8 mouse cellular contexts compared by ENCODE assay signal in the genomic region with DNA sequence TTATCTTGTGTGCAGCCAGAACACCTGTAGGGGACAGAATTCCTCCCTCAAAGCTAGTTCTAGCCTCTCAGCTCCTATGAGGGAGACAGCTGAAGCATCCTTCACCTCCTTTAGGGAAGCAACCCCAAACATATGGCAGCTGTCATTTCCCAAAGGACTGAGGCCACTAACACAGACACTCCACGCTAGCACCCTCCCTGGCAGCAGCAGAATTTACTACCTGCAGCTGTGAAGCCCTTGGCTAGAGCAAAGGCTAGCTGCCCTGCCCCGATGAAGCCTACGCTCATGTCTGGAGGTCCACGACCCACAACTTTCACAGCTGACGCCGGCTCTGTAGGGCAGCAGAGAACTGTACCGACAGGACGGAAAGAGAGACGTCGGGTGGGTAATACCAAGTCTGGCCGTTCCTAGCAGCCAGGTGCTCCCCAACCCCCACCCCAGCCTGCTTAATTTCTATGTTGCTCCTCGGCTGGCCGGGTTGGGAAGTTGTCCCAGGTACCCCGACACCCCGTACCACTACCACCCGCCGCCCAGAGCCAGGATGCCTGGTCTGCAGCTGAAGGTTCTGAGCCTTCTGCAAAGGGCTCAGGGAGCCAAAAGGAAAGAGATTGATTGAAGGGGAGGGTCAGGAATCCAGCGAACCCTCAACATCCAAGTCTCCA. TPM values are rescaled to one million over a fixed set of nuclear protein-coding genes. Genes with fewer than 3 reads are reported as not detected.
DNase-seq lines count a peak whose midpoint lies in the region; ATAC-seq and TF ChIP-seq lines count a peak whose summit lies in the region.

No protein-coding gene starts in this region.

- peak overlapping the region; percentile 55 for H3K4me3 ChIP-seq in kidney, embryonic 14.5 days (ENCODE audit: low read length)
- peak overlapping the region; percentile 46 for H3K4me3 ChIP-seq in forebrain, embryonic 14.5 days (ENCODE audit: low read depth, low read length)
- H3K4me3 ChIP-seq in liver, embryonic 14.5 days (ENCODE audit: insufficient read depth in 1 of 2, low read depth in 2 of 2, low read length in 2 of 2) = peak overlapping the region; percentile 60 to 66

- 1% methylated on average over 18 of the region's 18 CpGs for WGBS in kidney, embryonic 14.5 days
- 3% methylated on average over 18 of the region's 18 CpGs for WGBS in forebrain, embryonic 14.5 days
- 3% methylated on average over 18 of the region's 18 CpGs for WGBS in liver, embryonic 14.5 days (ENCODE audit: insufficient replicate concordance)

- peak overlapping the region; percentile 95 for H3K4me2 ChIP-seq in kidney, embryonic 14.5 days (replicated peaks; ENCODE audit: low read depth, low read length)
- peak overlapping the region; percentile 83 for H3K4me2 ChIP-seq in forebrain, embryonic 14.5 days (ENCODE audit: low read length)
- peak overlapping the region; percentile 97 for H3K4me2 ChIP-seq in liver, embryonic 14.5 days (ENCODE audit: low read depth)

- TF ChIP-seq EP300 in liver, embryonic 14.5 days (IDR thresholded peaks at IDR 0.05; ENCODE audit: low read depth) = no peak

- no peaks in the 10 kb centered on the region for H3K36me3 ChIP-seq in kidney, embryonic 14.5 days (ENCODE audit: control insufficient read depth, insufficient read depth, low read length)
- no peaks in the 10 kb centered on the region for H3K36me3 ChIP-seq in forebrain, embryonic 14.5 days (ENCODE audit: control insufficient read depth, insufficient read depth, low read length)
- no peaks in the 10 kb centered on the region for H3K36me3 ChIP-seq in liver, embryonic 14.5 days (replicated peaks; ENCODE audit: control insufficient read depth, insufficient read depth, low read depth)

- H3K9ac ChIP-seq in kidney, embryonic 14.5 days (ENCODE audit: low read depth, low read length) = peak overlapping the region; percentile 68
- H3K9ac ChIP-seq in forebrain, embryonic 14.5 days (ENCODE audit: low read length) = peak overlapping the region; percentile 66
- peak overlapping the region; percentile 58 for H3K9ac ChIP-seq in liver, embryonic 14.5 days (replicated peaks)

- no peak for DNase-seq in kidney, adult 9 months
- peak; percentile 35 for DNase-seq in MN1 (ENCODE audit: low spot score)
- no peak for DNase-seq in forebrain, embryonic 14.5 days (ENCODE audit: low spot score)
- no peak for DNase-seq in liver, embryonic 14.5 days (ENCODE audit: low read depth in 3 of 3, low spot score in 3 of 3)
- DNase-seq in testis, postnatal 10 days (ENCODE audit: low spot score) = peak; percentile 61
- no peak for DNase-seq in left cerebral cortex, adult 18-20 months (ENCODE audit: low spot score in 2 of 2)
- DNase-seq in c-Kit-positive CD71-positive TER-119-positive erythroid progenitor cells, embryonic 14.5 days (ENCODE audit: low spot score) = no peak

- no peaks in the 10 kb centered on the region for H3K9me3 ChIP-seq in kidney, embryonic 14.5 days (ENCODE audit: control insufficient read depth, low read length)
- H3K9me3 ChIP-seq in forebrain, embryonic 14.5 days (replicated peaks; ENCODE audit: control insufficient read depth, low read length) = no peaks in the 10 kb centered on the region
- no peaks in the 10 kb centered on the region for H3K9me3 ChIP-seq in liver, embryonic 14.5 days (ENCODE audit: control insufficient read depth, low read length)

- no peak; the same call in 1 of the 2 replicates for TF ChIP-seq CTCF in liver, embryonic 14.5 days (IDR thresholded peaks at IDR 0.05; ENCODE audit: low read depth)

- peak; percentile 56 for ATAC-seq in kidney, embryonic 14.5 days (ENCODE audit: low FRiP score, low TSS enrichment)
- ATAC-seq in forebrain, embryonic 14.5 days = peak; percentile 65
- ATAC-seq in liver, embryonic 14.5 days (ENCODE audit: insufficient read depth) = peak; percentile 59

- peaks cover 3% of the 10 kb centered on the region; the same call in 1 of the 2 replicates for H3K27me3 ChIP-seq in kidney, embryonic 14.5 days (ENCODE audit: control insufficient read depth, insufficient read depth, low read length)
- H3K27me3 ChIP-seq in forebrain, embryonic 14.5 days (replicated peaks; ENCODE audit: control insufficient read depth, insufficient read depth, low read length) = peaks cover 7% of the 10 kb centered on the region; the same call in 1 of the 2 replicates
- peaks cover 1% of the 10 kb centered on the region for H3K27me3 ChIP-seq in liver, embryonic 14.5 days (ENCODE audit: control insufficient read depth, insufficient read depth, low read length)

- no peak overlapping the region for H3K27ac ChIP-seq in kidney, embryonic 14.5 days (ENCODE audit: low read depth, low read length)
- H3K27ac ChIP-seq in forebrain, embryonic 14.5 days (ENCODE audit: low read depth, low read length) = no peak overlapping the region
- H3K27ac ChIP-seq in liver, embryonic 14.5 days = no peak overlapping the region

- peaks cover 9% of the 10 kb centered on the region for H3K4me1 ChIP-seq in kidney, embryonic 14.5 days (ENCODE audit: control insufficient read depth, insufficient read depth, low read length)
- H3K4me1 ChIP-seq in forebrain, embryonic 14.5 days (ENCODE audit: control insufficient read depth, insufficient read depth, low read length) = peaks cover 8% of the 10 kb centered on the region
- H3K4me1 ChIP-seq in liver, embryonic 14.5 days (replicated peaks; ENCODE audit: control insufficient read depth in 2 of 2, insufficient read depth in 2 of 2, low read length in 1 of 2) = peaks cover 7 to 8% of the 10 kb centered on the region in 2 experiments

RNA-seq across cellular contexts. Expression of a gene that starts 0.5 kb away (rescaled TPM):
- polyA plus RNA-seq in kidney, embryonic 14.5 days (2014; fragmentation: Nextera tagmentation; extraction: Ambion mirVana) = 19.9 and 21.8 TPM in 2 replicates
- polyA plus RNA-seq in forebrain, embryonic 14.5 days (2014; fragmentation: Nextera tagmentation; extraction: Ambion mirVana) = 33.6 and 33.9 TPM in 2 replicates
- 4.0 and 4.3 TPM in 2 replicates for polyA plus RNA-seq in liver, embryonic 14.5 days (2012; rRNA removed)
- 4.8 and 5.1 TPM in 2 replicates for polyA plus RNA-seq in liver, embryonic 14.5 days (2014; fragmentation: Nextera tagmentation; extraction: Ambion mirVana)
- 1 to 10 TPM; 1.0 to 1.6 TPM for total RNA-seq in left cerebral cortex, adult 18-20 months (2021)

RNA-seq across cellular contexts. Expression of a gene that starts 4.9 kb away (rescaled TPM):
- polyA plus RNA-seq in kidney, embryonic 14.5 days (2014; fragmentation: Nextera tagmentation; extraction: Ambion mirVana) = not detected in 2 replicates
- polyA plus RNA-seq in forebrain, embryonic 14.5 days (2014; fragmentation: Nextera tagmentation; extraction: Ambion mirVana) = 0.38 and 0.48 TPM in 2 replicates
- 0.07 and 0.13 TPM in 2 replicates for polyA plus RNA-seq in liver, embryonic 14.5 days (2012; rRNA removed)
- 0.67 and 1.0 TPM in 2 replicates for polyA plus RNA-seq in liver, embryonic 14.5 days (2014; fragmentation: Nextera tagmentation; extraction: Ambion mirVana)
- 1 to 10 TPM; 7.3 to 8.2 TPM for total RNA-seq in left cerebral cortex, adult 18-20 months (2021)

RNA-seq across cellular contexts. Expression of a gene that starts 9.7 kb away (rescaled TPM):
- 26.9 and 27.9 TPM in 2 replicates for polyA plus RNA-seq in kidney, embryonic 14.5 days (2014; fragmentation: Nextera tagmentation; extraction: Ambion mirVana)
- 20.0 and 23.6 TPM in 2 replicates for polyA plus RNA-seq in forebrain, embryonic 14.5 days (2014; fragmentation: Nextera tagmentation; extraction: Ambion mirVana)
- polyA plus RNA-seq in liver, embryonic 14.5 days (2012; rRNA removed) = 29.5 and 30.9 TPM in 2 replicates
- polyA plus RNA-seq in liver, embryonic 14.5 days (2014; fragmentation: Nextera tagmentation; extraction: Ambion mirVana) = 20.9 and 25.9 TPM in 2 replicates
- total RNA-seq in left cerebral cortex, adult 18-20 months (2021) = 10 to 100 TPM; 86.8 to 94.3 TPM

RNA-seq across cellular contexts. Expression of a gene that starts 17.9 kb away (rescaled TPM):
- 6.9 and 9.9 TPM in 2 replicates for polyA plus RNA-seq in kidney, embryonic 14.5 days (2014; fragmentation: Nextera tagmentation; extraction: Ambion mirVana)
- 0.36 and 0.61 TPM in 2 replicates for polyA plus RNA-seq in forebrain, embryonic 14.5 days (2014; fragmentation: Nextera tagmentation; extraction: Ambion mirVana)
- 0.18 and 0.30 TPM in 2 replicates for polyA plus RNA-seq in liver, embryonic 14.5 days (2012; rRNA removed)
- 0.18 TPM in 1 of 2 replicates, not detected in the other for polyA plus RNA-seq in liver, embryonic 14.5 days (2014; fragmentation: Nextera tagmentation; extraction: Ambion mirVana)
- 1 to 10 TPM; 2.7 to 5.0 TPM for total RNA-seq in left cerebral cortex, adult 18-20 months (2021)

RNA-seq across cellular contexts. Expression of a gene that starts 18.0 kb away (rescaled TPM):
- 23.8 and 28.6 TPM in 2 replicates for polyA plus RNA-seq in kidney, embryonic 14.5 days (2014; fragmentation: Nextera tagmentation; extraction: Ambion mirVana)
- 30.4 and 40.8 TPM in 2 replicates for polyA plus RNA-seq in forebrain, embryonic 14.5 days (2014; fragmentation: Nextera tagmentation; extraction: Ambion mirVana)
- polyA plus RNA-seq in liver, embryonic 14.5 days (2012; rRNA removed) = 27.6 and 30.8 TPM in 2 replicates
- polyA plus RNA-seq in liver, embryonic 14.5 days (2014; fragmentation: Nextera tagmentation; extraction: Ambion mirVana) = 22.0 and 26.3 TPM in 2 replicates
- 10 to 100 TPM; 34.9 to 38.6 TPM for total RNA-seq in left cerebral cortex, adult 18-20 months (2021)

Comparison
In these comparisons a context has a peak if more than half of its experiments do, and no peak if none do; other contexts are left out.
1. DNase-seq: peak in MN1 (single experiment) and testis, postnatal 10 days (single experiment); none in kidney, adult 9 months (single experiment), forebrain, embryonic 14.5 days (single experiment), liver, embryonic 14.5 days (0 of 3), left cerebral cortex, adult 18-20 months (0 of 2) and c-Kit-positive CD71-positive TER-119-positive erythroid progenitor cells, embryonic 14.5 days (single experiment).
2. Peak in every context shown above with its lines, with median percentiles within 50 percentile points of each other: ATAC-seq, H3K4me2 ChIP-seq, H3K4me3 ChIP-seq and H3K9ac ChIP-seq.